Mouse (Mus musculus) lung, embryonic 16.5 days (tissue): Measurements from ENCODE around the gene Large1. TPM values are rescaled to one million over a fixed set of nuclear protein-coding genes. Genes with fewer than 3 reads are reported as not detected.

Experiments used
- ATAC-seq: fragments of 200-750 bp; cut with Nextera tagmentation; 2 replicates; pipeline ENCODE4 v1.8.0; 2017; ENCODE audit warnings: low read depth, mild to moderate bottlenecking, moderate library complexity
- H3K27ac ChIP-seq: fragments of 300-500 bp; sonication (generic); 2 replicates; pipeline ENCODE4 v1.5.1; 2014; ENCODE audit warnings: mild to moderate bottlenecking, control low read depth, low read length
- H3K27me3 ChIP-seq: fragments of 300-500 bp; sonication (generic); 2 replicates; pipeline ENCODE4 v1.6.1; 2014; ENCODE audit warnings: low read depth, low read length, mixed read lengths; ENCODE audit not compliant: control insufficient read depth, insufficient read depth
- H3K36me3 ChIP-seq: fragments of 300-500 bp; sonication (generic); 2 replicates; pipeline ENCODE4 v1.6.1; 2014; ENCODE audit warnings: low read length; ENCODE audit not compliant: control insufficient read depth, insufficient read depth
- H3K4me1 ChIP-seq: fragments of 300-500 bp; sonication (generic); replicated peaks from 2 replicates; pipeline ENCODE4 v1.6.1; 2014; ENCODE audit warnings: low read length, mixed read lengths; ENCODE audit not compliant: control insufficient read depth, insufficient read depth
- H3K4me2 ChIP-seq: fragments of 300-500 bp; sonication (generic); 2 replicates; pipeline ENCODE4 v1.6.1; 2014; ENCODE audit warnings: low read depth, low read length, control low read depth
- H3K4me3 ChIP-seq: fragments of 300-500 bp; sonication (generic); 2 replicates; pipeline ENCODE4 v1.5.1; 2014; ENCODE audit warnings: mild to moderate bottlenecking, low read length, control low read depth
- H3K9ac ChIP-seq: fragments of 300-500 bp; sonication (generic); 2 replicates; pipeline ENCODE4 v1.6.1; 2014; ENCODE audit warnings: low read length, control low read depth
- H3K9me3 ChIP-seq: fragments of 300-500 bp; sonication (generic); 2 replicates; pipeline ENCODE4 v1.6.1; 2016; ENCODE audit warnings: low read length; ENCODE audit not compliant: control insufficient read depth
- WGBS: fragments of 180-500 bp; shearing (Covaris S2); extraction: QIAGEN DNeasy Blood & Tissue Kit; methylation state at CpG from one replicate; pipeline ENCODE4 v1.1.7; 2014; 5-methylcytosine and 5-hydroxymethylcytosine counted together
- polyA plus RNA-seq: library from polyadenylated mRNA; unstranded; fragments of >200 nt; fragmentation: Nextera tagmentation; extraction: Ambion mirVana; gene quantifications from 2 replicates; pipeline ENCODE4 v1.2.1, GENCODE M21; 2015

The Large1 gene
- polyA plus RNA-seq, 1 experiment from 2014 or later: 5.1 TPM

DNA sequence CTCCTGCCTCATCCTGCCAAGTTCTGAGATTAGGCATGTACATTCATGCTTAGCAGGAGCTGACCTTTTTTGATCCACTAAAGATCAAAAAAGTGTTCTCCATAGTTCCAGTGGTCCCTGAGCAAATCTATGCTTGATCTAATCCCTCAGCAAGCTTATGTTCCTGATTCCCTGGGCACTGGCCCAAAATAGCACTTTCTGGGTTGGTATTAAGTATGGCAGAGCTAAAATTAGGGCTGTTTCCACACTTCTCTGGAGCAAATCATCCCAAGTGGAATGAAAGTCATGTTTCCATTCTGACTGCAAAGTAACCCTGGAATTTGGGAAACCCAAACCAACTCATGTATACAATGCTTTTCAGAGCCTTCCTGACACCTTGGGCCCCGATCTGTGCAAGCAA, 42.9 kb downstream of the Large1 start:
- Histone ChIP-seq H3K36me3 (no peaks in the 10 kb centered on the region), H3K9me3 (no peaks in the 10 kb centered on the region), H3K4me1 (peaks cover 4% of the 10 kb centered on the region; the same call in 1 of the 2 replicates), H3K4me2 (no peak overlapping the region), H3K27ac (no peak overlapping the region), H3K27me3 (no peaks in the 10 kb centered on the region), H3K4me3 (no peak overlapping the region), H3K9ac (no peak overlapping the region)
- ATAC-seq: no peak
- 97% methylated on average over 1 of the region's 1 CpGs for WGBS

DNA sequence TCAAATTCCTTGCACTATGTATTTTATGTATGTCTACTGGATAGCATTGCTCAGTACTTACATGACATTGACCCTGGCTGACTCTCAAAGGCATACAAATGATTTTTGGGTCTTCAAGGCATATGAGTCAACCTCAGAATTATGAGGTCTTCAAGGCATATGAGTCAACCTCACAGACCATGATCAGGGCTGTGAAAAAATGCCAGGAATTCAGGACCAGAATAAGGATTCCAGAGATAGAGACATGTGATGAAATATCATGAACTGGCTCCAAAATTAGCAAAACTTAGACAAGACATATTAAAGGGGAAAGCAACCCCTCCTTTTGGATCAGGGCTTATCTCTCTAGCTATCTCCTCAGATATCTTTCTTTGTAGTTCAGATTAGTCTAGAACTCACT, 43.3 kb downstream of the Large1 start:
- no peak overlapping the region for H3K4me2 ChIP-seq
- ATAC-seq: no peak
- no peak overlapping the region for H3K4me3 ChIP-seq
- H3K27me3 ChIP-seq: no peaks in the 10 kb centered on the region
- no peak overlapping the region for H3K27ac ChIP-seq
- no peaks in the 10 kb centered on the region for H3K36me3 ChIP-seq
- no peak overlapping the region for H3K9ac ChIP-seq
- H3K9me3 ChIP-seq: no peaks in the 10 kb centered on the region
- H3K4me1 ChIP-seq: peaks cover 4% of the 10 kb centered on the region; the same call in 1 of the 2 replicates

DNA sequence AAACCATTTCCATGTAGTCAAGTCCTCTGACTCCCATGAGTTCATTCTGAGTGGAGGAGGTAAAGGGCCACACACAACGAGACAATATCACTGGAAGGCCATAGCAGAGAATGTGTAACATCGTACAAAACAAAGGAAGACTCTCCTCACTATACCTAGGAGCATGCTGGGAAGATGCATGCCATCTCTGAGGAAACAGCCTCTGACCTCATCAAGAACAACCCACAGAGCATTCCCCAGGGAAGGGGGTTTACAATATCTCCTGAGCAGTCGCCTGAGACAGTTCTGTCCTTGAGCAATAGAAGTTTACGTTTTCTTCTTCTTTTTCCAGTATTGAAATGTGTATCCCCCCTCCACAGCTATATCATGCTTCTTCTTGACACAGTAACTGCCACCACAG, 49.4 kb downstream of the Large1 start:
- H3K4me2 ChIP-seq: no peak overlapping the region
- WGBS: 63% methylated on average over 4 of the region's 4 CpGs
- no peak for ATAC-seq
- no peak overlapping the region for H3K9ac ChIP-seq
- H3K27ac ChIP-seq: no peak overlapping the region
- no peaks in the 10 kb centered on the region for H3K27me3 ChIP-seq
- peaks cover 3% of the 10 kb centered on the region; the same call in 1 of the 2 replicates for H3K4me1 ChIP-seq
- no peaks in the 10 kb centered on the region for H3K36me3 ChIP-seq
- no peak overlapping the region for H3K4me3 ChIP-seq
- H3K9me3 ChIP-seq: no peaks in the 10 kb centered on the region

DNA sequence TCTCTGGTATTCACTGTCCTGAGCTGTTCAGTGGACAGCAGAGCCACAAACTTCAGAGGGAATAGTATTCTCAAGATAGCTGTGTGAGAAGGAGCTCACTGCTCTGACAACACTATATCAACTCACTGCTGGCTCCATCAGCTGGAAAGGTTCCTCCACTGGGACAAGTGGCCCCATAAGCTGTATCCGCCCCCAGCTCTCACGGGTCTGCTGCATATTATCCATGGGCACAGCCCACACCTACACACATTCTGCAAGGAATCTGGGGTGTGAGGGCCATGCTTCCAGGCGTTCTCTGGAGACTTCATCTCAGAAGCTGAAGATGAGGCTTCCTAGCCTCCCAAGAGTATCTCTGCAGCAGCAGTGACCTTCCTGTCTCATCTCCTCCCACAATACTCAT, 50.4 kb downstream of the Large1 start:
- H3K27me3 ChIP-seq: no peaks in the 10 kb centered on the region
- no peaks in the 10 kb centered on the region for H3K36me3 ChIP-seq
- no peak overlapping the region for H3K4me3 ChIP-seq
- H3K4me1 ChIP-seq: peaks cover 3% of the 10 kb centered on the region; the same call in 1 of the 2 replicates
- no peak for ATAC-seq
- WGBS: 74% methylated on average over 3 of the region's 3 CpGs
- no peak overlapping the region for H3K9ac ChIP-seq
- no peak overlapping the region for H3K4me2 ChIP-seq
- no peaks in the 10 kb centered on the region for H3K9me3 ChIP-seq
- H3K27ac ChIP-seq: no peak overlapping the region

DNA sequence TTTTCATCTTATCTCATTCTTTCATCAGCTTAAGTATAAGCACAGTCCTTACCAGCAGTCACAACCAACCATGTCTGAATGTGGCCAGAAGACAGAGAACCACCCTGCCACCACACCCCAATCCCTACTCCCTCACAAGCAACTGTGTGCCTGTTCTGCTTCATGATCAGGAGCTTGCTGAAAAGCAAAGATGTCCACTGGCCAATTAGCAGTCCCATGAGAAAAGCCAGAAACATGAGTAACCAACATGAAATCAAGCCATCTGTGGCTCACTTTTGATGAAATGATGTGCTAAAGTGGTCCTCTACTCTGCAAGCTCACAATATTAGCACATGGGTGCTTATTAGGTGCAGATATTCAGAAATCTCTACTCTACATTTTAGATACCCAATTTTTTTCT, 57.8 kb downstream of the Large1 start:
- no peak overlapping the region for H3K9ac ChIP-seq
- ATAC-seq: no peak
- H3K27ac ChIP-seq: no peak overlapping the region
- H3K4me3 ChIP-seq: no peak overlapping the region
- H3K4me1 ChIP-seq: peaks cover 3% of the 10 kb centered on the region; the same call in 1 of the 2 replicates
- no peaks in the 10 kb centered on the region for H3K9me3 ChIP-seq
- H3K36me3 ChIP-seq: no peaks in the 10 kb centered on the region
- no peak overlapping the region for H3K4me2 ChIP-seq
- no peaks in the 10 kb centered on the region for H3K27me3 ChIP-seq

DNA sequence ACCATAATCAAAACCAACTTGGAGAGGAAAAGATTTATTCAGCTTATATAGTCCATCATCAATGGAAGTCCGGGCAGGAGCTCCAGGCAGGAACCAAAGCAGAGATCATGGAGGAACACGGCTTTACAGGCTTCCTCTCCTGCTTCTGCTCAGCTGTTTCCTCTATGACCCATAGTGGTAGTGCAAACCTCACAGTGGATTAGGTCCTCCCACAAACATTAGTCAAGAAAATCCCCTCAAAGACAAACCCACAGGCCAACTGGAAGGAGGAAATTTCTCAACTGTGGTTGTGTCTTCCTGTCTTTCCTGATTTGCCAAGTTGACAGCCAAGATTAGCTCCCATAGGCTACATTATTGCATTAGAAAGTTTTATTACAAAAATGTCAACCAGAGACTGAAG, 59.7 kb downstream of the Large1 start:
- no peaks in the 10 kb centered on the region for H3K36me3 ChIP-seq
- 63% methylated on average over 2 of the region's 2 CpGs for WGBS
- no peak for ATAC-seq

DNA sequence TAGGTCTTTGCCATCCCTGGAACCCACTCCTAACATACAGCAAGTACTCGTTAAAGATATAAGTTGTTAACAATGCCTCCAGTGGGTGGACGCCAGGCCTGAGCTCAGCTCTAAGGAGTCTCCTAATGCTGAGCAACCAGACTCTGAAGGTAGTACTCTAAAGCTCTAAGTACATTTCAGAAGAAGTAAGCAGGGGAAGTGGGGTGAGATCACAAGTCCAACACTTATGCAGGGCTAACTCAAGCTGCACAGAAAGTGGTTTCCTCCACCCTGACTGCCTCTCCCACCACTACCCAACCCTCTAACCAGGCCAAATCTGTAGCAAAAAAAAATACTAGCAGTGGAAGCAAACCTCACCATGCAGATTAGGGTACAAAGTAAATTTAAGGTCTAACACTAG, 61.7 kb downstream of the Large1 start:
- H3K4me2 ChIP-seq: no peak overlapping the region
- H3K9me3 ChIP-seq: no peaks in the 10 kb centered on the region

More for the DNA sequence above, 59.7 kb downstream of the Large1 start:
- no peaks in the 10 kb centered on the region for H3K4me1 ChIP-seq
- H3K4me3 ChIP-seq: no peak overlapping the region
- no peaks in the 10 kb centered on the region for H3K9me3 ChIP-seq
- no peaks in the 10 kb centered on the region for H3K27me3 ChIP-seq
- H3K27ac ChIP-seq: no peak overlapping the region
- H3K4me2 ChIP-seq: no peak overlapping the region
- no peak overlapping the region for H3K9ac ChIP-seq

DNA sequence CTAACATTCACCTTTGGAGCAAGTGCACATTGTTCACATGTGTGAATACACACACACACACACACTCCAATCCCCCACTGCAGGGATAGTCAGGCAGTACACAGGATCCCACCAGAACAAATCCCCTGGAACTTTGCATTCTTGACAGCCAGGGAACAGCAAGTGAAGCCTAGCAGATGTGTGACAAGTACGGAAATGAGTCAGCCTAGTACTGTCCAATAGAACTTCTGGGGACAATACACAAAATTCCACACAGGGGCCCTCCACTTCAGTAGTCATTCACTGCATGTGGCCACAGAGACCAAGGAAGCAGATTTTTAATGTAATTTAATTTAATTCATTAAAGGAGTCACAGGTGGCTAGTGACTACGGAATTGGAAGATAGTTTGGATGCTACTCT, 62.7 kb downstream of the Large1 start:
- no peak for ATAC-seq
- no peaks in the 10 kb centered on the region for H3K27me3 ChIP-seq
- no peaks in the 10 kb centered on the region for H3K36me3 ChIP-seq
- H3K9me3 ChIP-seq: no peaks in the 10 kb centered on the region
- no peak overlapping the region for H3K9ac ChIP-seq
- 81% methylated on average over 2 of the region's 2 CpGs for WGBS
- H3K4me3 ChIP-seq: no peak overlapping the region
- H3K4me1 ChIP-seq: no peaks in the 10 kb centered on the region
- H3K4me2 ChIP-seq: no peak overlapping the region
- H3K27ac ChIP-seq: no peak overlapping the region

More for the DNA sequence above, 61.7 kb downstream of the Large1 start:
- no peak overlapping the region for H3K27ac ChIP-seq
- H3K9ac ChIP-seq: no peak overlapping the region
- 62% methylated on average over 2 of the region's 2 CpGs for WGBS
- H3K27me3 ChIP-seq: no peaks in the 10 kb centered on the region
- no peak overlapping the region for H3K4me3 ChIP-seq
- no peaks in the 10 kb centered on the region for H3K4me1 ChIP-seq
- H3K36me3 ChIP-seq: no peaks in the 10 kb centered on the region
- ATAC-seq: no peak

DNA sequence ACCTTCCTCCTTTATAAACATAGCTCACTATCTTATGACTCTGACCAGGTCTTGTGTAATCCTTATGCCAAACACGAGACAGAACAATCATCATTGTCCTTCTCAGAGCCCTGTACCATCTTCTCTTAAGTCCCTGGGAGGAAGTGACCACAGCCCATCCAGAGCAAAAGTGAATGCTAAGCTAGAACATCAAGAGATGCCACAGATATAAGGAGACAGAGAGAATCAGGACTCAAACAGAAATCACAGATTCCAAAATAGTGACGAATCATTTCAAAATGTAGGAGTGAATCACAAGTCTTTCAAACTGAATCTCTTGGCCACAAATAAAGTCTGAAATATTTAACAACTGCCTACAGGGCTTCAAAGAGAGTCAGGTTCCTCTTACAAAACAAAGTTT, 63.5 kb downstream of the Large1 start:
- Histone ChIP-seq H3K4me2 (no peak overlapping the region), H3K36me3 (no peaks in the 10 kb centered on the region), H3K27me3 (no peaks in the 10 kb centered on the region), H3K9me3 (no peaks in the 10 kb centered on the region), H3K4me3 (no peak overlapping the region), H3K4me1 (no peaks in the 10 kb centered on the region), H3K27ac (no peak overlapping the region), H3K9ac (no peak overlapping the region)
- WGBS: 66% methylated on average over 2 of the region's 2 CpGs
- ATAC-seq: no peak

DNA sequence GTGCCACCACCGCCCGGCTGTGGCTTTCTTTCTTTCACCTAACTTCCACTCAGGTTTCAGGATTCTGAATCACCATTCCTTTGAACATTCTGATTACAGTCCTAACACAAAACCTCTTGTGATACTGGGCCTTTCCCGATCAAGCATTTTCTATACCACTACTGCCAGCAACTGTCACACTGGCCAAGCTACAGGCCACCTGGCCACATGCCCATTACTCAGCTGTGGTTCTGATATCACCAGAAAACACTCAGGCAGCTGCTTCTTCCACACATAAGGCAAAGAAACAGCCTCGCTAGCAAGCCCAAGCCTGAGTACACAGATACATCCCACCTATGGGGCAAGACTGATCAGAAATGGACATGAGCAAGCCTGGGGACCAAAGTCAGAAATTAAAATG, 71.3 kb downstream of the Large1 start:
- ATAC-seq: no peak
- Histone ChIP-seq H3K27ac (no peak overlapping the region), H3K4me3 (no peak overlapping the region), H3K36me3 (no peaks in the 10 kb centered on the region), H3K9ac (no peak overlapping the region), H3K9me3 (no peaks in the 10 kb centered on the region), H3K4me1 (no peaks in the 10 kb centered on the region), H3K27me3 (no peaks in the 10 kb centered on the region), H3K4me2 (no peak overlapping the region)
- 82% methylated on average over 4 of the region's 4 CpGs for WGBS
